1 mouse cellular context compared by ENCODE assay signal in the genomic region with DNA sequence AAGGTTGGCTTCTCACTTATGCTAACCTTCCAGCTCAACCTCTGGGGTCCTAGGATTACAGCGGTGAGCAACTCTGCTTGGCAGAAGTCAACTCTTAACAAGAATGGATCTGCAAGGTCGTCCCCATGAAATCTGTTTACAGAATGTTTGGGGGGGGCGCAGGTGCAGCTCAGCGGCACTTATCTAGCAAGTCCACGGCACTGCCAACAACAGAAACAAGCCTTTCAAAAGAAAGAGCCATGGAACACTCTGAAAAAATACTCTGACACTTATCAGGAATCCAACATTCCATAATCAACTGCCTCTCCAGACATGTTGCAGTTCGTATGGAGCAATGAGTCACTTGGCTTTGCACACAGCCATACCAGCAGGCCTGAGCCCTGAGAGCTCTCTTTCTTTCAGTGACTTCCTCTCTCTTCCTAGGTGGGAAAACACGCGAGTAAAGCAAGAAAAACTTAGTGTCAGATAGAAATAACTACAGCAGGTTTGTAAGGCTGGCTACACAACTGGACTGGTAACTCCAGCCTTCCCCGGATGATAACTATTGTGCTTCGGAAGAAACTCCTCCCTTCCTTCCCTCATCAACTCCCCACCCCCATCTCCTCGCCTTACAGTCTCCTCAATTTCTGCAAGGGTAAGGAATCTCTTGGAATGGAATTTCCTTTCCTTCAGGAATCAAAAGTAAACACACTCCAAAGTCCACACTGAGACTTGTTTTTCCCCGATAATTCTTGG.
TF ChIP-seq lines count a peak whose summit lies in the region.

No protein-coding gene starts in this region.

TF ChIP-seq in myocyte, 11 proteins besides CTCF, POLR2A, EP300 and RAD21 (continued from another document):
- TF ChIP-seq SRF (IDR thresholded peaks at IDR 0.05; ENCODE audit: control insufficient read depth, insufficient read length, low read depth) (no peak), TCF3 (IDR thresholded peaks at IDR 0.05; ENCODE audit: insufficient read length, low read depth) (no peak), MYOD1 (IDR thresholded peaks at IDR 0.05; ENCODE audit: control insufficient read depth in 1 of 3, insufficient read length in 2 of 3, low read depth in 2 of 3) (no peak), MAX (IDR thresholded peaks at IDR 0.05; ENCODE audit: low read depth) (no peak), CEBPB (IDR thresholded peaks at IDR 0.05; ENCODE audit: insufficient read depth, poor library complexity, severe bottlenecking) (no peak)
